Mouse (Mus musculus): ENCODE data around the gene Aip. TPM values are rescaled to one million over a fixed set of nuclear protein-coding genes. Genes with fewer than 3 reads are reported as not detected.

Gene Aip
- polyA plus RNA-seq, 1 experiment from 2014 or later, result 104 TPM

- Histone ChIP-seq H3K36me3 (no peaks in the 10 kb centered on the region), H3K4me3 (no peak overlapping the region), H3K4me1 (peaks cover 16% of the 10 kb centered on the region), H3K27ac (no peak overlapping the region), H3K9me3 (no peaks in the 10 kb centered on the region), H3K4me2 (no peak overlapping the region), H3K9ac (no peak overlapping the region), H3K27me3 (peaks cover 6% of the 10 kb centered on the region; the same call in 1 of the 2 replicates)
- no peak for ATAC-seq (ENCODE audit: borderline replicate concordance, extremely low read depth, low FRiP score, low TSS enrichment)
- 67% methylated on average over 7 of the region's 7 CpGs for whole genome bisulfite sequencing
Observed at GRCm38 (mm10) chr19:4093772-4094171, 31.9 kb downstream of the Aip start.

GRCm38 (mm10) chr19:4092750-4093149 is 32.9 kb downstream of the Aip start:
- no peak for ATAC-seq (ENCODE audit: borderline replicate concordance, extremely low read depth, low FRiP score, low TSS enrichment)
- Histone ChIP-seq H3K4me2 (no peak overlapping the region), H3K27ac (no peak overlapping the region), H3K27me3 (peaks cover 6% of the 10 kb centered on the region; the same call in 1 of the 2 replicates), H3K9ac (no peak overlapping the region), H3K9me3 (no peaks in the 10 kb centered on the region), H3K4me3 (no peak overlapping the region), H3K4me1 (peaks cover 6% of the 10 kb centered on the region; the same call in 1 of the 2 replicates), H3K36me3 (no peaks in the 10 kb centered on the region)
- whole genome bisulfite sequencing, result 56% methylated on average over 3 of the region's 3 CpGs

- no peak overlapping the region for H3K9ac ChIP-seq
- H3K27ac ChIP-seq, result no peak overlapping the region
- WGBS, result 47% methylated on average over 2 of the region's 2 CpGs
- H3K9me3 ChIP-seq, result no peaks in the 10 kb centered on the region
- H3K27me3 ChIP-seq, result peaks cover 6% of the 10 kb centered on the region; the same call in 1 of the 2 replicates
- no peak overlapping the region for H3K4me2 ChIP-seq
- 0 out of 2 replicates have a peak, but pooled peaks cover 2% of the 10 kb centered on the region for H3K4me1 ChIP-seq
- no peak overlapping the region for H3K4me3 ChIP-seq
- no peak for ATAC-seq (ENCODE audit: borderline replicate concordance, extremely low read depth, low FRiP score, low TSS enrichment)
- no peaks in the 10 kb centered on the region for H3K36me3 ChIP-seq
Observed at GRCm38 (mm10) chr19:4091383-4091782, 34.3 kb downstream of the Aip start.

GRCm38 (mm10) chr19:4090446-4090845 is 35.2 kb downstream of the Aip start:
- no peak overlapping the region for H3K27ac ChIP-seq

GRCm38 (mm10) chr19:4089128-4089527 is 36.5 kb downstream of the Aip start:
- no peak overlapping the region for H3K27ac ChIP-seq
- no peak overlapping the region for H3K9ac ChIP-seq
- no peak for ATAC-seq (ENCODE audit: borderline replicate concordance, extremely low read depth, low FRiP score, low TSS enrichment)
- H3K9me3 ChIP-seq, result no peaks in the 10 kb centered on the region
- no peaks in the 10 kb centered on the region for H3K4me1 ChIP-seq
- H3K4me3 ChIP-seq, result no peak overlapping the region
- H3K36me3 ChIP-seq, result no peaks in the 10 kb centered on the region
- peaks cover 13% of the 10 kb centered on the region; the same call in 1 of the 2 replicates for H3K27me3 ChIP-seq
- WGBS, result 73% methylated on average over 6 of the region's 6 CpGs
- H3K4me2 ChIP-seq, result no peak overlapping the region

More at GRCm38 (mm10) chr19:4090446-4090845, 35.2 kb downstream of the Aip start:
- Histone ChIP-seq H3K27me3 (peaks cover 6% of the 10 kb centered on the region; the same call in 1 of the 2 replicates), H3K9ac (no peak overlapping the region), H3K9me3 (no peaks in the 10 kb centered on the region), H3K36me3 (no peaks in the 10 kb centered on the region), H3K4me2 (no peak overlapping the region), H3K4me1 (no peaks in the 10 kb centered on the region), H3K4me3 (no peak overlapping the region)
- WGBS, result 80% methylated on average over 3 of the region's 3 CpGs
- ATAC-seq (ENCODE audit: borderline replicate concordance, extremely low read depth, low FRiP score, low TSS enrichment), result no peak

- Histone ChIP-seq H3K36me3 (no peaks in the 10 kb centered on the region), H3K4me3 (no peak overlapping the region), H3K4me1 (no peaks in the 10 kb centered on the region; the same call in 1 of the 2 replicates), H3K9me3 (no peaks in the 10 kb centered on the region), H3K27me3 (peaks cover 13% of the 10 kb centered on the region; the same call in 1 of the 2 replicates), H3K27ac (no peak overlapping the region), H3K4me2 (no peak overlapping the region), H3K9ac (no peak overlapping the region)
- ATAC-seq (ENCODE audit: borderline replicate concordance, extremely low read depth, low FRiP score, low TSS enrichment), result no peak
- 30% methylated on average over 5 of the region's 5 CpGs for WGBS
Observed at GRCm38 (mm10) chr19:4088146-4088545, 37.5 kb downstream of the Aip start.

- 82% methylated on average over 5 of the region's 5 CpGs for WGBS
- no peaks in the 10 kb centered on the region for H3K9me3 ChIP-seq
- H3K27me3 ChIP-seq, result peaks cover 13% of the 10 kb centered on the region; the same call in 1 of the 2 replicates
- H3K4me3 ChIP-seq, result no peak overlapping the region
- no peaks in the 10 kb centered on the region for H3K36me3 ChIP-seq
- ATAC-seq (ENCODE audit: borderline replicate concordance, extremely low read depth, low FRiP score, low TSS enrichment), result no peak
- H3K27ac ChIP-seq, result no peak overlapping the region
- no peak overlapping the region for H3K9ac ChIP-seq
- H3K4me1 ChIP-seq, result no peaks in the 10 kb centered on the region; the same call in 1 of the 2 replicates
- no peak overlapping the region for H3K4me2 ChIP-seq
Observed at GRCm38 (mm10) chr19:4087090-4087489, 38.6 kb downstream of the Aip start.

- 84% methylated on average over 15 of the region's 15 CpGs for WGBS
Observed at GRCm38 (mm10) chr19:4086156-4086555, 39.5 kb downstream of the Aip start.

GRCm38 (mm10) chr19:4084984-4085383 is 40.7 kb downstream of the Aip start:
- ATAC-seq (ENCODE audit: borderline replicate concordance, extremely low read depth, low FRiP score, low TSS enrichment), result no peak
- Histone ChIP-seq H3K36me3 (no peaks in the 10 kb centered on the region), H3K27ac (no peak overlapping the region), H3K4me1 (no peaks in the 10 kb centered on the region; the same call in 1 of the 2 replicates), H3K4me2 (no peak overlapping the region), H3K4me3 (no peak overlapping the region), H3K9me3 (no peaks in the 10 kb centered on the region), H3K9ac (no peak overlapping the region), H3K27me3 (peaks cover 13% of the 10 kb centered on the region; the same call in 1 of the 2 replicates)
- 88% methylated on average over 1 of the region's 1 CpGs for WGBS

More at GRCm38 (mm10) chr19:4086156-4086555, 39.5 kb downstream of the Aip start:
- Histone ChIP-seq H3K27ac (no peak overlapping the region), H3K4me3 (no peak overlapping the region), H3K36me3 (no peaks in the 10 kb centered on the region), H3K4me2 (no peak overlapping the region), H3K27me3 (peaks cover 13% of the 10 kb centered on the region; the same call in 1 of the 2 replicates), H3K9ac (no peak overlapping the region), H3K4me1 (no peaks in the 10 kb centered on the region; the same call in 1 of the 2 replicates), H3K9me3 (no peaks in the 10 kb centered on the region)
- no peak for ATAC-seq (ENCODE audit: borderline replicate concordance, extremely low read depth, low FRiP score, low TSS enrichment)

- H3K9ac ChIP-seq, result no peak overlapping the region
- H3K9me3 ChIP-seq, result no peaks in the 10 kb centered on the region
- H3K4me2 ChIP-seq, result no peak overlapping the region
- 22% methylated on average over 8 of the region's 8 CpGs for WGBS
- no peak overlapping the region for H3K4me3 ChIP-seq
- peak; percentile 39 for ATAC-seq (ENCODE audit: borderline replicate concordance, extremely low read depth, low FRiP score, low TSS enrichment)
- H3K27ac ChIP-seq, result no peak overlapping the region
- peaks cover 7% of the 10 kb centered on the region; the same call in 1 of the 2 replicates for H3K27me3 ChIP-seq
- H3K4me1 ChIP-seq, result no peaks in the 10 kb centered on the region; the same call in 1 of the 2 replicates
- H3K36me3 ChIP-seq, result no peaks in the 10 kb centered on the region
Observed at GRCm38 (mm10) chr19:4083826-4084225, 41.8 kb downstream of the Aip start.

GRCm38 (mm10) chr19:4083316-4083715 is 42.3 kb downstream of the Aip start:
- H3K27me3 ChIP-seq, result peaks cover 7% of the 10 kb centered on the region; the same call in 1 of the 2 replicates
- H3K4me1 ChIP-seq, result no peaks in the 10 kb centered on the region; the same call in 1 of the 2 replicates
- H3K9me3 ChIP-seq, result no peaks in the 10 kb centered on the region
- H3K9ac ChIP-seq, result no peak overlapping the region
- ATAC-seq (ENCODE audit: borderline replicate concordance, extremely low read depth, low FRiP score, low TSS enrichment), result no peak
- no peak overlapping the region for H3K4me2 ChIP-seq
- WGBS, result 71% methylated on average over 7 of the region's 7 CpGs
- no peak overlapping the region for H3K27ac ChIP-seq
- H3K36me3 ChIP-seq, result no peaks in the 10 kb centered on the region
- no peak overlapping the region for H3K4me3 ChIP-seq

- H3K9me3 ChIP-seq, result no peaks in the 10 kb centered on the region
- H3K27me3 ChIP-seq, result peaks cover 7% of the 10 kb centered on the region; the same call in 1 of the 2 replicates
- H3K4me1 ChIP-seq, result no peaks in the 10 kb centered on the region; the same call in 1 of the 2 replicates
- no peak overlapping the region for H3K9ac ChIP-seq
- H3K27ac ChIP-seq, result no peak overlapping the region
- ATAC-seq (ENCODE audit: borderline replicate concordance, extremely low read depth, low FRiP score, low TSS enrichment), result no peak
- 76% methylated on average over 11 of the region's 11 CpGs for WGBS
- H3K4me2 ChIP-seq, result no peak overlapping the region
- no peaks in the 10 kb centered on the region for H3K36me3 ChIP-seq
- no peak overlapping the region for H3K4me3 ChIP-seq
Observed at GRCm38 (mm10) chr19:4082219-4082965, 43.3 kb downstream of the Aip start.

All from lung, embryonic 15.5 days (tissue).